Mouse (Mus musculus): ENCODE data around the gene Atrnl1.

DNA sequence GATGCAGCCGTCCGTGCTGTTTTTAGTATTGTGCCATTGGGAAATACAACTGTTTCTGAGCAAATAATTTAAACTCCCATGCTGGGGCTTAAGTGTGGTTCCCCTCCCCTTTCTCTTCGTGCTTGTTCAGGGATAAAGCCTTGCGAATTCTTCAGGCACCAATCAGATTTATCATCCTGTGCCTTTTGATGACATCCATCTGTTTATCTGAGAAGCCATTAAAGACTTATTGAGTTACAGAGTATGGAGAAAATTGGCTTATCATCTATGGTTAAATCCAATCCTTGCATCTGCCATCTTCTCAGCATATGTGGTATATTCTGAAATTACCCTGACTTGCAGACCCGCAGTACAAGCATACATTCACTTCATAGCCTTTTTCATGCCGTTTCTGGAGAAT lies 452.7 kb downstream of the Atrnl1 start:
- no peak for TF ChIP-seq CTCF (IDR thresholded peaks at IDR 0.05; ENCODE audit: extremely low read depth, insufficient read depth, low read length)
- no peak for TF ChIP-seq POLR2A (IDR thresholded peaks at IDR 0.05; ENCODE audit: extremely low read depth, insufficient read depth, low read length)
